Mouse (Mus musculus): ENCODE measurements at regions not wholly inside any gene's neighbourhood (a gene's known extent, or its start where the extent isn't known, plus 50 kb on each side); places are given as distances from the start of the nearest gene placed in this dataset.

DNA sequence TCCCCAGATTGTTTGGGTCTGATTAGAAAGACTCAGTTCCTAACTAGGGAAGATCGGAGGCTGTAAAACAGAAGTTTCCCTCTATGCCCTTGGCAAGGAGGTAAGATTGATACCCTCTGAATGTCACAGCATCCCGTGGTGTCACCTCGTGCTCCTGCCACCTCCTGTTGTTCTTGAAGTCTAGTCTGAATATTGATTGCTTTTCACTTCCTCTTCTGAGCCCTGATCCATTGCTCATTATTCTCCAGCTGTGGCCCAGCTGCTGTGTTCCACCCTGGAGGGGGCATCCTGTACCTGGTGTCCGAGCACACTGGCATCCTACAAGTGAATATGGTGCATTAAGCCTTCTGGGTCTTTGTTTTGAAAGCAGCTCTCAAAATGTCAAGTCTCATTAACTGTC, 156.6 kb upstream of the Mctp2 start:
- ATAC-seq = no peak
- H3K9ac ChIP-seq (ENCODE audit: low read depth, low read length) = no peak overlapping the region

DNA sequence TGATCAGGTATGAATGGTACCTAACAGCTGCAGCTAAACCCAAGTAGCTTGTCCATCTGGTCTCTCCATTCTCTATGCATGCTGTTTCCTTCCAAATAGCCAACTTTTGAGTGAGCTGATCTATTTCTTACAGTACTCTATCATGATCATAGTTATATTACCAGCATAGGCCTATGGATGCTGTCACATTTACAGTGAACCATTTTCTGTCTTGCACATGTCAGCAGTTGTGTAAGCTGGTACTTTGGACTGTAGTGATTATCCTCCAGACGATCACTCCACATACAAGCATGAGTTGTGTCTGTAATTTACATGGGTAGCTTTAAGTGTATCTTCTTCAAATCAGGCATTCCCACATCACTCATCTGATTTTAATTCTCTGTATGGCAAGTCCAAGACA, 158.2 kb upstream of the Mctp2 start:
- H3K4me1 ChIP-seq (ENCODE audit: control insufficient read depth, insufficient read depth, low read length) = no peaks in the 10 kb centered on the region
- WGBS = 42% methylated on average over 1 of the region's 1 CpGs
- H3K4me2 ChIP-seq (ENCODE audit: low read depth, low read length) = no peak overlapping the region
- H3K9me3 ChIP-seq (ENCODE audit: control insufficient read depth, low read length) = no peaks in the 10 kb centered on the region
- no peak overlapping the region for H3K27ac ChIP-seq (ENCODE audit: low read length)
- H3K36me3 ChIP-seq (ENCODE audit: control insufficient read depth, insufficient read depth, low read length) = no peaks in the 10 kb centered on the region
- ATAC-seq = peak; percentile 59; the same call in 1 of the 2 replicates
- H3K27me3 ChIP-seq (replicated peaks; ENCODE audit: control insufficient read depth, insufficient read depth, low read length) = no peaks in the 10 kb centered on the region
- H3K9ac ChIP-seq (ENCODE audit: low read depth, low read length) = no peak overlapping the region
- no peak overlapping the region for H3K4me3 ChIP-seq (ENCODE audit: low read length)

More for the DNA sequence above, 156.6 kb upstream of the Mctp2 start:
- 71% methylated on average over 4 of the region's 4 CpGs for whole genome bisulfite sequencing
- Histone ChIP-seq H3K36me3 (ENCODE audit: control insufficient read depth, insufficient read depth, low read length) (no peaks in the 10 kb centered on the region), H3K4me3 (ENCODE audit: low read length) (no peak overlapping the region), H3K27ac (ENCODE audit: low read length) (no peak overlapping the region), H3K9me3 (ENCODE audit: control insufficient read depth, low read length) (no peaks in the 10 kb centered on the region), H3K4me1 (ENCODE audit: control insufficient read depth, insufficient read depth, low read length) (no peaks in the 10 kb centered on the region), H3K4me2 (ENCODE audit: low read depth, low read length) (no peak overlapping the region), H3K27me3 (replicated peaks; ENCODE audit: control insufficient read depth, insufficient read depth, low read length) (no peaks in the 10 kb centered on the region)

DNA sequence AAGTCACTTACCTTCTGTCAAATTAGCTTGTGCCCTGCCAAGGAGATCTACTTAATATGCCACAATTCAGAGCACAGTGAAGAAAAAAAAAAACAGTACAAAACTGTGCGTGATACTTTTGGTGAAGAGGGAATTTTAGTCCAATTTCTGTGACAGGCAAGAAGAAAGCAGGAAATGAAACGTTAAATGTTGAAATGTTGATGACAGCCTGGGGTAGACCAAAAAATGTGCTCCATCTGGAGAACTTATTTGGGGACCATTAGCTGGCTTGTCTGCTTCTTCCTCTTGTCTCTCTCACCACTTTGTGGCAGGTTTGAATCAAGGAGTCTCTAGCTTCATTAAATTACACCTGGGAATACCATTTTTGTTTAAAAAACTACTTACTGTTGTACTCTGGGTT, 163.3 kb upstream of the Mctp2 start:
- Histone ChIP-seq H3K4me2 (ENCODE audit: low read depth, low read length) (no peak overlapping the region), H3K9me3 (ENCODE audit: control insufficient read depth, low read length) (no peaks in the 10 kb centered on the region), H3K9ac (ENCODE audit: low read depth, low read length) (no peak overlapping the region), H3K4me1 (ENCODE audit: control insufficient read depth, insufficient read depth, low read length) (no peaks in the 10 kb centered on the region), H3K27me3 (replicated peaks; ENCODE audit: control insufficient read depth, insufficient read depth, low read length) (no peaks in the 10 kb centered on the region), H3K27ac (ENCODE audit: low read length) (no peak overlapping the region), H3K4me3 (ENCODE audit: low read length) (no peak overlapping the region), H3K36me3 (ENCODE audit: control insufficient read depth, insufficient read depth, low read length) (no peaks in the 10 kb centered on the region)
- WGBS = 69% methylated on average over 2 of the region's 2 CpGs
- ATAC-seq = no peak

DNA sequence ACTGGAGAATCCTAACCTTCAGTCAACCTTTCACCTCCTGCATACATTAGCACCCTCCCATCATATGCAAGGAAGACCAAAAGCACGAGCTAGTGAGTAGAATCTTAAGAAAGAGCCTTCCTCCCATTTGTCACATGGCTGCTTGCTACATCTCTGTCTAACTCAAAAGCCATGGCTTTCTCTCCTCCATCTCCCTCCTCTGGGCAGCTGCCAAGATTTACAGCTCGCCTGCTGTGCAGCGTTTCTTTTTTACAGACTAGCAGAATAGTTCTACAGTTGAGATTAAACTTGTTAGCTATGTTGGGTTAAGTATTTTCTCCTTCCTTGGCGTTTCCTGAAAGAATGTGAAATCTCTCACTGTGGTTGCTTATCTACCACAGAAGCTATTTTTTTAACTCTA, 168.3 kb upstream of the Mctp2 start:
- H3K4me3 ChIP-seq (ENCODE audit: low read length) = no peak overlapping the region
- WGBS = 28% methylated on average over 4 of the region's 4 CpGs
- H3K36me3 ChIP-seq (ENCODE audit: control insufficient read depth, insufficient read depth, low read length) = no peaks in the 10 kb centered on the region
- no peaks in the 10 kb centered on the region for H3K27me3 ChIP-seq (replicated peaks; ENCODE audit: control insufficient read depth, insufficient read depth, low read length)
- H3K27ac ChIP-seq (ENCODE audit: low read length) = no peak overlapping the region
- H3K9ac ChIP-seq (ENCODE audit: low read depth, low read length) = no peak overlapping the region
- no peak for ATAC-seq
- H3K9me3 ChIP-seq (ENCODE audit: control insufficient read depth, low read length) = no peaks in the 10 kb centered on the region
- H3K4me1 ChIP-seq (ENCODE audit: control insufficient read depth, insufficient read depth, low read length) = no peaks in the 10 kb centered on the region
- no peak overlapping the region for H3K4me2 ChIP-seq (ENCODE audit: low read depth, low read length)

DNA sequence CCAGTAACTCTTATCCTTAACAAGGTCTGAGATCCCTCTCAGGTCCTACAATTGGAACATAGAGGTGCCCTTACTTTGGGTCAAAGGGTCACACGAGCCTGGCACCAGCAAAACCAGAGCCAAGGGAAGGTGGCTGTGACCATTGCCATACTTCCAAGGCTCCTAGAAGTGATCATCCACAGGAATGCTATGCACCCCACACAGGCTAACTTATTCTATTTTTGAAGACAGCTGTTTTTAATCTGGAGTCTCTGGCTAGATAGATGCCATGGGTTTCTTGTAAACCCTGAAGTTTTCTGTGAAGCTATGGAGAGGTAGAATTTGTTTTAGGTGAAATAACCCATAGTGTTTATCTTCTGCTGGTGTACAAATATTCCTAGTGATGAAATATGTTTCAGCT, 172.5 kb upstream of the Mctp2 start:
- Histone ChIP-seq H3K9ac (ENCODE audit: low read depth, low read length) (no peak overlapping the region), H3K27me3 (replicated peaks; ENCODE audit: control insufficient read depth, insufficient read depth, low read length) (no peaks in the 10 kb centered on the region), H3K4me1 (ENCODE audit: control insufficient read depth, insufficient read depth, low read length) (no peaks in the 10 kb centered on the region), H3K4me3 (ENCODE audit: low read length) (no peak overlapping the region), H3K9me3 (ENCODE audit: control insufficient read depth, low read length) (no peaks in the 10 kb centered on the region), H3K36me3 (ENCODE audit: control insufficient read depth, insufficient read depth, low read length) (no peaks in the 10 kb centered on the region), H3K27ac (ENCODE audit: low read length) (no peak overlapping the region), H3K4me2 (ENCODE audit: low read depth, low read length) (no peak overlapping the region)
- 75% methylated on average over 1 of the region's 1 CpGs for WGBS
- ATAC-seq = no peak

DNA sequence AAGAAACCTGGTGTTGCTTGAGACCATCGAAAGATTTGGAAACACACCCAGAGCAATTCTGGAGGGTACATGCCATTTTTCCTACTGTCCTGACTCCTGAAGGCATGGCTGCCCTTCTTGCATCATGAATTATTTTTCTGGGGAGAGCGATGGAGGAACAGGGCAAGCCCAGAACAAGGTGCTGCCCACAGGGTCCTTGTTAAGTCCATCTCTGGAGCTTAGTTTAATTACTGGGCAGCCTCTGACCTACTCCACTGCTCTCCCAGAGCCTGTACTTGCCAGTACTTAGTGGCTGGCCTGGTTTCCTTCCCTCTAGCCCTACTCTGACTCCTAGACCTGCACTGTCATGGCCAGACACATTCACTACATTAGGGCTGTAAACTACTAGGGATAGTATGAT, 174.9 kb upstream of the Mctp2 start:
- 82% methylated on average over 2 of the region's 2 CpGs for WGBS
- H3K9ac ChIP-seq (ENCODE audit: low read depth, low read length) = no peak overlapping the region
- H3K27ac ChIP-seq (ENCODE audit: low read length) = no peak overlapping the region
- H3K36me3 ChIP-seq (ENCODE audit: control insufficient read depth, insufficient read depth, low read length) = no peaks in the 10 kb centered on the region
- no peak overlapping the region for H3K4me2 ChIP-seq (ENCODE audit: low read depth, low read length)
- H3K27me3 ChIP-seq (replicated peaks; ENCODE audit: control insufficient read depth, insufficient read depth, low read length) = no peaks in the 10 kb centered on the region
- no peaks in the 10 kb centered on the region for H3K9me3 ChIP-seq (ENCODE audit: control insufficient read depth, low read length)
- no peak overlapping the region for H3K4me3 ChIP-seq (ENCODE audit: low read length)
- no peaks in the 10 kb centered on the region for H3K4me1 ChIP-seq (ENCODE audit: control insufficient read depth, insufficient read depth, low read length)
- no peak for ATAC-seq

DNA sequence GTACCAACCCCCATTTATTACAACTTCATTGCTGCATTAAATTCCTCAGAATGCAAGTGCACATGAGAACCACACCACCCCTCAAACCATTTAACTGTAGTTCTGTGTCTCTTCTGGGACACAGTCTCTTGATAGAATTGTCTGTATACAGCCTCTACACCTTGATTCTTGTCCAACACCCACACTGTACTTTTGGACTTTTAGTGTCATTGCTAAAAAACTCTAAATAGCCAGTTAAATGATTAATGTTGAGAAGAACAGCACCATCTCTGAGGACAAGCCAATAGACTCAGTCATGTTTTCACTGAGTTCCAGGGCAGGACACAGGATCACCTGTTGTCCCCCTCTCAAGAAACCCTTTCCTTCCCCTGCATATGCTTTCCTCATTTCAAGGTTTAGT, 183.8 kb upstream of the Mctp2 start:
- no peaks in the 10 kb centered on the region for H3K27me3 ChIP-seq (replicated peaks; ENCODE audit: control insufficient read depth, insufficient read depth, low read length)
- H3K4me1 ChIP-seq (ENCODE audit: control insufficient read depth, insufficient read depth, low read length) = peaks cover 5% of the 10 kb centered on the region
- no peak overlapping the region for H3K9ac ChIP-seq (ENCODE audit: low read depth, low read length)
- no peak overlapping the region for H3K27ac ChIP-seq (ENCODE audit: low read length)
- no peaks in the 10 kb centered on the region for H3K36me3 ChIP-seq (ENCODE audit: control insufficient read depth, insufficient read depth, low read length)
- ATAC-seq = no peak
- no peak overlapping the region for H3K4me2 ChIP-seq (ENCODE audit: low read depth, low read length)
- H3K4me3 ChIP-seq (ENCODE audit: low read length) = no peak overlapping the region
- no peaks in the 10 kb centered on the region for H3K9me3 ChIP-seq (ENCODE audit: control insufficient read depth, low read length)

DNA sequence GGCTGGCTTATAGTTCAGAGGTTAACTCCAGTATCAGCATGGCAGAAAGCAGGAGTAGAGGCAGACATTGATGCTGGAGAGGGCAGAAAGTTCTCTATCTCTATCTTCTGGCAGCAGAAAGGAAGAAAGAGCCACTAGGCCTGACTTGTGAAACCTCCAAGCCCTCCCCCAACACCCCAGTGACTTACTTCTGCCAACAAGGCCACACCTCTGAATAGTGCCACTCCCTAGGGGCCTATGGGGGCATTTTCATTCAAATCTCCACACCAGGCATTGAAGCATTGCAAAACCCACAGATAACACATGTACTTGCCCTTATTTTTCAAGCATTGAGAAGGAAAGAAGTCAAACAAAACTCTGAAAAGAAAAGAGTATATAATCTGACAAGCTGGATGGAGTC, 186.9 kb upstream of the Mctp2 start:
- Histone ChIP-seq H3K36me3 (ENCODE audit: control insufficient read depth, insufficient read depth, low read length) (no peaks in the 10 kb centered on the region), H3K9ac (ENCODE audit: low read depth, low read length) (no peak overlapping the region), H3K4me2 (ENCODE audit: low read depth, low read length) (no peak overlapping the region), H3K9me3 (ENCODE audit: control insufficient read depth, low read length) (no peaks in the 10 kb centered on the region), H3K27me3 (replicated peaks; ENCODE audit: control insufficient read depth, insufficient read depth, low read length) (no peaks in the 10 kb centered on the region), H3K27ac (ENCODE audit: low read length) (no peak overlapping the region), H3K4me1 (ENCODE audit: control insufficient read depth, insufficient read depth, low read length) (peaks cover 16% of the 10 kb centered on the region), H3K4me3 (ENCODE audit: low read length) (no peak overlapping the region)
- peak; percentile 73 for ATAC-seq

DNA sequence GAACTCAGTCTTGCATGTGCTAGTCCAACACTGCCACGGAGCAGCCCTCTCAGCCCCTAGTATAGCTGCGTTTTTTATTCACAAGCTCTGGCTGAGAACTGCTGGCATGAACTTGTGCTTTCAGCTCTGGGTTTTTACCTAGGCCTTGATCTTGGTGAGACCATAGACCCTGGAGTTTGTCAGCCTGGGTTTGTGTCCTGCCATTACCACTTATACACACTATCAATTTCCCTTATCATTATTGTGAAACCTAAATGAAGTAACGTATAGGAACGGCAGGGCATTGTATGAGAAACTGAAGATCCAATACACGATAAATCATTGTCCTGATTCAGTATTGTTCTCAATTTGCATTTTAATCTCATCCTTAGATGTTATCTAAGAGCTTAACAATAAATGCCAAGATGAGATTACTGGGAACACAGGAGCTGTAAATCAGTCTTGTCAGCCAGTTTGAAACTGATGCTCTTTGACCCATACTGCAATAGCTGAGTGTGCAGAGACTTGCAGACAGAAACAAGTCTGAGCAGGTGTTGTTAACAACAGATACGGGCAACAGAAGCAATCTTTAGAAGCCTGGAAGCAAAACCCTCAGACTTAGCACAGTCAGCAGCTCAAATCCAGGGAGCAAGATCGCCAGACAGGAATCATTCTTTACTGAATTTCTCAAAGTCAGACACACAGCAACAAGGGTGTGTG, 190.7 kb upstream of the Mctp2 start:
- Histone ChIP-seq H3K9ac (ENCODE audit: low read depth, low read length) (no peak overlapping the region), H3K36me3 (ENCODE audit: control insufficient read depth, insufficient read depth, low read length) (no peaks in the 10 kb centered on the region), H3K4me2 (ENCODE audit: low read depth, low read length) (no peak overlapping the region), H3K9me3 (ENCODE audit: control insufficient read depth, low read length) (no peaks in the 10 kb centered on the region), H3K4me3 (ENCODE audit: low read length) (no peak overlapping the region), H3K4me1 (ENCODE audit: control insufficient read depth, insufficient read depth, low read length) (peaks cover 35% of the 10 kb centered on the region), H3K27me3 (replicated peaks; ENCODE audit: control insufficient read depth, insufficient read depth, low read length) (no peaks in the 10 kb centered on the region), H3K27ac (ENCODE audit: low read length) (peak overlapping the region; percentile 70; the same call in 1 of the 2 replicates)
- peak; percentile 92 for ATAC-seq
- 35% methylated on average over 7 of the region's 7 CpGs for WGBS

DNA sequence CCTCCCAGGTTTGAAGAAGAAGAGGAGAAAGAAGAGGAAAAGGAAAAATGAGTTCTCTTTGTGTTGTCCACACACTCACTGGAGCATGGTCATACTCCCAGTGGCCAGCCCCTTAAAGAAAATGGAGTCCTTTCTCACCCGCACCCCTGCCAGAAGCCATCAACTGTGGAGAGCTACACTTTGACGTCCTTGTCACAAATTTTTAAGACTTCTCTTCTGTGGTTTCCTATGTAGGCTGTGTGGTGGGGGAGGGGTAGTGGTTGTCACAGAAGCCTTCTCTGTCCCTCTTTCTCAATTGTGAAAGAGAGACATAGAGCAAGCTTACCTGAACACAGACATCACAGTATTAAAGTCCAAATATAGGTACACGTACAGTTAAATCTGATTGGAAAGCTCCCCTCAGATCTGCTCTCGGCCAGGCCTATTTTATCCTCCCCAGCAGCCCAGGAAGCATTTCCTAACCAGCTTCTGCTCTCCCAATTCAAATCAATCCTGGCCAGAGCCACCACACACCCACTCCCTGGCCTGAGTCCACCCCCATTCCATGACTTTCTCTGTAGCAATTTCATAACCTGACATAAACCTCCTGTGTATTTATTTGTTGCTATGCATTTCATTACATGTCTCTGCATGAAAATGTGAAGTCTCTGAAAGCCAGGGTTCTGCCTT, 192.3 kb upstream of the Mctp2 start:
- H3K36me3 ChIP-seq (ENCODE audit: control insufficient read depth, insufficient read depth, low read length) = no peaks in the 10 kb centered on the region
- ATAC-seq = no peak
- no peaks in the 10 kb centered on the region for H3K9me3 ChIP-seq (ENCODE audit: control insufficient read depth, low read length)
- H3K9ac ChIP-seq (ENCODE audit: low read depth, low read length) = no peak overlapping the region
- no peak overlapping the region for H3K27ac ChIP-seq (ENCODE audit: low read length)
- peaks cover 31% of the 10 kb centered on the region for H3K4me1 ChIP-seq (ENCODE audit: control insufficient read depth, insufficient read depth, low read length)
- H3K27me3 ChIP-seq (replicated peaks; ENCODE audit: control insufficient read depth, insufficient read depth, low read length) = no peaks in the 10 kb centered on the region
- H3K4me2 ChIP-seq (ENCODE audit: low read depth, low read length) = no peak overlapping the region
- H3K4me3 ChIP-seq (ENCODE audit: low read length) = no peak overlapping the region
- WGBS = 55% methylated on average over 4 of the region's 4 CpGs
